Mouse (Mus musculus) lung, adult 2 months (tissue): ENCODE data around the gene Eid3.

Source experiments
- CTCF ChIP-seq: fragments of 200-500 bp; IDR thresholded peaks from 2 replicates; pipeline ENCODE4 v1.5.1; 2011; ENCODE audit warnings: mild to moderate bottlenecking, low read length, control low read depth; ENCODE audit not compliant: insufficient read depth
- POLR2A ChIP-seq: fragments of 200-500 bp; IDR thresholded peaks from 2 replicates; pipeline ENCODE4 v1.6.1; 2011; ENCODE audit warnings: low read depth, mild to moderate bottlenecking, control low read depth, low read length, borderline replicate concordance; ENCODE audit errors: extremely low read depth

DNA sequence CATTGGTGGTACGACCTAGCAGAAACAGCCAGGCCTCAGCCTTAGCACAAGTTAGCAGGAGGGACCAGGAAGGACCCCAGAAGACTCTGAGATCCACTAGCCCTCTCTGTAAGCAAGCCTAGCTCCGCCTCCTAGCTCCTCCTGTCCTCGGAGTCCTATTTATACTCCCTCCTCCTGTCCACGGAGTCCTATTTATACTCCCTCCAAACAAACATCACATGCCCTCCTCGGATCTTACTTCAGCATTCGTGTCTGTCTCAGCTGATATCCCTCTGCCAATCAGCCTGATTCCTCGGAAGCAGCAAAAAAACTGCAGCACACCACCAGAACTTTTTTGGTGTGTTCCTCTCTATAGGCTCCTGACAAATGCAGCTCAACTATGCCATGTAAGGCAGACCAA is 32.5 kb downstream of the Eid3 start:
- TF ChIP-seq POLR2A (no peak), CTCF (no peak)
